Mouse (Mus musculus): ENCODE measurements at regions not wholly inside any gene's neighbourhood (a gene's known extent, or its start where the extent isn't known, plus 50 kb on each side); places are given as distances from the start of the nearest gene placed in this dataset.

DNA sequence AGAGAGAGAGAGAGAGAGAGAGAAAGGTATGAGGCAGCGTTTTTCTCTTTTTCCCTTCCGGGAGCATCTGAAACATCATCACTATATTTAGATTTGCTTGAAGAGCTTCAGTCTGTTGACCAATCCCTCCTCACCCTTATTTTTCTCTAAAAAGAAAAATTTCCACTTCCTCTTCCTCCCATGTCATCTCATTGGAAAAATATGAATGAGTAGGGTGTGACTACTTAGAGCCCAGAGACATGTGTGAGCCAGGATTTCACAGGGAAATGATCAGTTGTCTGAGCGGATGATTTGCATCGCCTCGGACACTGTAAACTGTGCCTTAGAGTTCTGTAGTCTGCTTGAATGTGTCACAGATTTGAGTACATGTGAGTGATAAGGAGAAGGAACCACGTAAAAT lies 111.3 kb upstream of the Ptger4 start:
- intact Hi-C loops (cut with DNase I), result no loop called here
- no peak for DNase-seq

DNA sequence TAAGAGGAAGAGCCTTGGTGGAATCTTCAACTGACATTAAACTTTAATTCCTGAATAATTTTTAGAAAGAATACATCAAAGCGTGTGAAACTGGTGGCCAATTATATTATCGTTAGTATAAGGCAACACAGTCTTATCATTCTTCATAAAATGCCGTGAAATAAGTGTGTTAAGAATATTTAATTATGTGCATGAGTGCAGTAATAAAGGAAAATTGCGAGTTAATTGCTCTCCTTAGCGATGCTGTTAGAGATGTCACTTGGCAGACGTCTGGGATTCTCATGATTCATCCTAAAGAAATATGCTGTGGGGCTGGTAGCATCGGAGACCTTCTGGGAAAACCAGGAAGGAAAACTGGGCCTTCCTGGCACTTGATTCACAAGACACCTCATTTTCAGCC lies 110.3 kb upstream of the Ptger4 start:
- intact Hi-C loops (cut with DNase I), result no loop called here

DNA sequence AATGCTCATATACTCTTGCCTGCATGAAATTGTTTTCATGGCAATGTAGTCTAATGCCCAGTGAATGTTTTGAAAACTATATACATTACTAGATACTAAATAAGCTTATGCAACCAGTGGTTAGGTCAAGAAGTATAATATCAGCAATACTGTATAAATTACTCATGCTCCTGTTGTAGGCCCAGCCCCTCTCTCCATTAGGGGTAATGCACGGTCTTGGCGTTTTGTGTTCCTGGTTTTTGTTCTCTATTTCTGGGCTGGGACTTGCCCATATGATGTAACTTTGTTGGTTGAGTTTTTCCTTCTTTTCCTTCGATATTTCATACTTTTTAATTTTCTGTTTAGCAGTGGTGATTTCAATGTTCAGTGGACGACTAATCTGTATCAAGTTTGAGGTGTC lies 104.9 kb upstream of the Ptger4 start:
- intact Hi-C loops (cut with DNase I), result no loop called here

More for the DNA sequence above, 110.3 kb upstream of the Ptger4 start:
- no peak for DNase-seq

DNA sequence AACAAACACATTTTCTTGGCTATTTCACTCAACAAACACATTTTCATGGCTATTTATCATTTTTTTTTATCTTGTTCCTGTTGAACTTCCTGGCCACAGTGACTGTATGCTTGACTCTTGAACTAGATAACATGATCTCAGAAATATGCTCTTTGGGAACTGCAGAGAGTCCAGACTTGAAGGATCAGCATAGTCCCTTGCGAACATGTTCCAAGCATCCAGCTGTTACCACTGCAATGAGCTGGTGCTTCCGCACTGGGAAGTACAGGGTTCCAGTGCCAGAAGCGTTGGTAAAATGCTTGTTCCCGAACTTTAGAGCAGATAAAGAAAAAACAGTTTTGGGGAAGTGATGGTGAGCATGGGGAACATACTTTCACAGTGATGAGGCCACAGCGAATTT lies 103.7 kb upstream of the Ptger4 start:
- DNase-seq, result peak; percentile 28 to 43

More for the DNA sequence above, 104.9 kb upstream of the Ptger4 start:
- DNase-seq, result no peak

DNA sequence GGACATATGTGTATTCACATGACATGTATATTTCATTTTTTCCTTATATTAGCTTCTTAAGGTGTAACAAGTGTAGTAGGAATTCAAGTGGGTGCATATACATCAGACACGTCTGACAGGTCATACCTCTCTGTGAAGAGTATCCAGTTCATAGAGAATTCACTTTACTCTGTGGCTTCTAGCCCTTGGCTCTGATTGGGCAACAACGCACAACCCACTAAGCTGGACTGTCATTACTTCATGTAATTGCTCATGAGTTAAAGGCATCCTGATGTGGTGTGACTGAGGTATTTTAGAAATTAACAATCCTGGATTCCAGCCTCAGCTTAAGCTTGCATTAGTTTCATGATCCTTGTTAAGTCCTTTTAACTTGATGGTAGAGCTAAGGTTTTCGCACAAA lies 103.0 kb upstream of the Ptger4 start:
- intact Hi-C loops (cut with DNase I), result no loop called here
- no peak for DNase-seq

More for the DNA sequence above, 103.7 kb upstream of the Ptger4 start:
- intact Hi-C loops (cut with DNase I), result no loop called here

DNA sequence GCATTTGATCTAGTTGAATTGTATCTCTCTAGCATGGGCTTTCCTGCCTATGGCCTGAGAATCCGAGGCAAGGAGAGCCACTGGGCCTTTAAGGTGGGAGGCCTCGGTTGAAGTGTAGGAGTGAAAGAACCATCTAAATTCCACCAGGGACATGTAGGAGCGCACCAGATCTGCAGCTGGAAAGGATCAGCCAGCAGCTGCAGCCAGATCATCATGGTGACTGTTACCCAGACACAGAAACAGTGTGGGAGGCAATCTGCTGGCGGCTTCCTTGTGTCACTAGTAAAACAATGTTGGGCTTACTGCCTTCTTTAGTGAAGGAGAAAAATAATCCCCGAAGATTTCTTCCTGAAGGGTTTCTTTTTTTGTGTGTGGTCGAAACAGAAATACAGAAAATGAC lies 99.8 kb upstream of the Ptger4 start:
- intact Hi-C loops (cut with DNase I), result no loop called here
- peak; percentile 35 to 40 for DNase-seq

DNA sequence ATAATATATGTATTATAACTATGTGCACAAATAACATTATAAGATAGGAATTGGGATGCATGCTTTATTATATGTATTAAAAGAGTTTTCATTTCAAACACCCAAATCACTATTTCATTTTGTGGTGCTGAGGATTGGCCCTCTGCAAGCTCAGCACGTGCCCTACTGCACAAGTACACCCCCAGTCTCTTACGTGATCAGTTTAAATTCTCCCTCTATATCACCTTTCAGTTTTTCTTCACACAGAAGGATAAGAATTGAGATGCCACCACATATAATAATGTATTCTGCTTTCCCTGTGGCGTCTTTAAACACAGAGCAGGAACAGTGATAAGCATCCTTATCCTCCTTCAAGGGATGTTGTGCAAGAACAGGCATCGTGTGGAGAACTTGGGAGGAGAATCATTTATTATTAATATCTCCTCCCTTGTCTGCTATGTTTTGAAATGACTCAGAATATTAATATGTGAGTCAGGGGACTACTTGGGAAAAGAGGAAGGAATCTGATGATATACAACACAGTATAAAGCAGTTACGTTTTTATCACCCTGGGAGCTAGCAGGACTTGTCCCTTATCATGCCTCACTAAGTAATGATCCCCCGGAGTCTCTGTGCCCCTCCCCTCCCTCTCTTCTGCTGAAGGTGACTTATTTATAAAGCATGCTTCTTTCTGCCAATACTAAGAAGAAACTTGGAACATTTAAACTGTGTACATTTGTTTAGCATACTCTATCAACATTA lies 91.7 kb upstream of the Ptger4 start:
- no peak for DNase-seq
- intact Hi-C loops (cut with DNase I), result no loop called here

DNA sequence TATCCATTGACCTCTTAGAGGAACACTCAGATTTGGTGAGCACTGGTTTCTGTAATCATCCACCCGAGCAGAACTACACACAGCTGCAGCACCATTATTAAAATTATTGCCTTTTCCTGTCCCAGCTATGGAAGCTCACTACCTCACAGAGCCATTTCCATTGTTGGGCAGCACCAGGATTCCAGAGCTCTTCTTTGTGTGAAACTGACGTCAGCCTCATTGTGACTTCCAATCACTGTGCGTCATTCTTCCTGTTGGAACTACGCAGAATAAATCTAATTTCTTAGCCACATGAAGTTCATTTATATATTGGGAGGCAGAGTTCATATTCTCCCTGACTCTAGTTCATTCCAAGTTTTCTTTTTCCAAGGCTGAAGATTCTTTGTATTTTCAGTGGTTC lies 83.0 kb upstream of the Ptger4 start:
- no peak for DNase-seq
- intact Hi-C loops (cut with DNase I), result loop anchor here (5.0 kb wide), 2 partner anchors 45 to 85 kb away; partner anchors contain the start of gene Ptger4

DNA sequence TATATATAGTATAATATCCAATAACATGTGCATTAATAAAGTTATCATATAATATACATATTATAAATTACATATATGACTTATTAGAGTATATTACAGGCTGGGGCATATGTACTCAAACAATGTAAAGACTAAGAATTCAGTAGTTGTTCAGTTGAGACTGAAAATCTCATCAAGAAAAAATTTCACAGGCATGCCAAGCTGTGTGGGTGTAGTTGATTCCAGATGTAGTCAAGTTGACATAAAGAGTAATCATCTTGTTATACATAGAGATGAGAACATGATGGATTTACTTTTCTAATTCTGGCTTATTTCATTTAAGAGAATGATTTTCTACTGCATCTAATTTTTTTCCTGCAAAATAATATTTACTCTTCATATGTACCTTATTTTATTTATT lies 77.7 kb upstream of the Ptger4 start:
- intact Hi-C loops (cut with DNase I), result no loop called here
- no peak for DNase-seq

DNA sequence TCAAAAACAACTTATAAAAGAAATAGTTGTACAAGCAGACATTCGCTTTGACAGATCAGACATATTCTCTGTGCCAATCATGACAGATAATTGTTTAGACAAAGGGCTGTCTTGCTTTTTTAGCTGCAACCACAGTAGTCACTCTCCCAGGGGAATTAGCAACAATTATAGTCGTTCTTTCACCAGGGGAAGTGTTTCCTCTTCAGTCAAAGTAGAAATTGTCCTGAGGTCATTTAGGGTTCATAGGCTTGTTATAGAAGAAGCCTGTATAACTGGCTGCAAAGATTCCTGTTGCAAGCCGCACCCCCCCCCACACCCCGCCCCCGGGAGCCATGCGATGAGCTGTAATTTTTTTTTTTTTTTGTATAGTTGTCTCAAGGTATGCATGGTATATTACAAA lies 68.2 kb upstream of the Ptger4 start:
- intact Hi-C loops (cut with DNase I), result no loop called here

DNA sequence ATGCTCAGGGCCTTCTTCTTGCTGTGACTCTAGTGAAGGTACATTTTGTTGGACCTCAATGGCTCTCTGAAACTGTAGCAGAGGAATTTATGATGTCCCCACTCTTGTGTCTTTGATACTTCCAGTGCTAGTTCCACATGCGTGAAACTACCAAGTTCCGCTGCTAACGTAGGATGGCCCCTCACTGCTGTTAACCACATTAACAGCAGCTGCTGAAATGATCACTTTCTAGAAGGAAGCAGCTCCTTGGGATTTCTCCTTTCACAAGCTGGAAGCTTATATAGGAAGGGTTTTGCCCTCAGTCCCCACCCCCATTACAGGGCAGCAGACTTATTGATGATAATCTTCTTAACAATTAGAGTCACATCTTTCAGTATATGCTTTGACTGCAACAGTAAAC lies 66.0 kb upstream of the Ptger4 start:
- DNase-seq, result no peak
- intact Hi-C loops (cut with DNase I), result no loop called here

More for the DNA sequence above, 68.2 kb upstream of the Ptger4 start:
- DNase-seq, result no peak

DNA sequence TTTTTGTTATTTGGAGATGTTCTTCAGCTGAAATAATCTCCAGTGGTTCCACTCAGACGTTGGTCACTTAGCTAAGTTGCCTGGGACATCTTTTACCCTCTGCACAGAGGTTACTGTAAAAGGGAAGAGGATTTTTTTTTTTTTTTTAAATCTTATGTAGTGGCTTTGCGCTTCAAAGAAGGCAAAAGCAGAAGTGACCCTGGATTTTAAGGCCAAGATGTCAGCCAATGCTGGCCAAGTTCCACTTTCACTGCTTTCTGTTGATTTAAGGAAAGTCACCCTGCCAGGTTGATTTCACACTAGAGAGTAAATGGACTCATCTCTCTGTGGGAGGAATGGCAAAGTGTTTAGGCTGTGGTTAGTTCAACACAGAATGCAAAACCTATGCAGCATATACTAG lies 58.4 kb upstream of the Ptger4 start:
- DNase-seq, result no peak
- intact Hi-C loops (cut with DNase I), result no loop called here

DNA sequence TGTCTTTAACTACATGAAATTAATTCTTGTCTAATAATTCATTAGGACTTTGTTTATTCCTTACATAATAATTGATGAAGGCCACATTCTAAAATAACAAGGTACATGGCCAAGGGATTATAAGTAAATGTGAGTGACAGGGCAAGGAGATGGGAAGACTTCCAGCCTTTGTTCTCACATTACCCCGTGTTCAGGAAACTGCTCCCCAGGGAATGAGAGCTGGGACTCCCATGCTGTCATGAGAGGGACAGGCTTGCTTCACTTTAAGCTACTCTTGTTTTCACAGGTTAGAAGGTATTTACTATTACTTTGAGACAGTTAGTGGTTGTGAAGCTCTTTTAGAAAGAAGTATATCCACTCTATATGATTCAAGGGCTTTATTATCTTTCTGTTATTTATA lies 55.8 kb upstream of the Ptger4 start:
- intact Hi-C loops (cut with DNase I), result no loop called here
- peak in 1 of 2 experiments; percentile 33 for DNase-seq

DNA sequence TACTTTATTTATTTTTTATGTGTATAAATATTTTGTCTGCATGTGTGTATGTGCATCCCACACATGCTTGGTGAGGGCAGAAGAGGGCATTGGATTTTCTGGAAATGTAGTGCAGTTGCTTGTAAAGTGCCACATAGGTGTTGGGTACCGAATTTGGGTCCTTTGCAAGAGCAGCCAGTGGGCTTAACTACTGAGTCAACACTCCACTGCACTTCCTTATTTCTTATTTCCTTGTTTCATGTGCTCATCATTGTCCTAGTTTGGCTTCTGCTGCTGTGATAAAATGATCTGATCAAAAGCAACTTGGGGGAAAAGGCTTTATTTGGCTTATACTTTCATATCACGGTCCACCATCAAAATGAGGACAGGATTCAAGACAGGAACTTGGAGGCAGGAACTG lies 53.0 kb upstream of the Ptger4 start:
- no peak for DNase-seq
- intact Hi-C loops (cut with DNase I), result loop anchor here (2.0 kb wide), 1 partner anchor 14 kb away; no protein-coding TSS in a partner anchor

Measured in heart, postnatal 36 days (tissue).